In genomic region chr15:96772701-96773100, GRCm38 (mm10) we compare ENCODE assay signal across 26 mouse cellular contexts.
DNase-seq lines count a peak whose midpoint lies in the region; ATAC-seq and TF ChIP-seq lines count a peak whose summit lies in the region.
"Had no signal": no experiment of that assay in that cellular context is flagged by ENCODE, and none has a peak within 500 bp of the region (broad histone marks: within the 10 kb centered on the region; RNA-seq: fewer than 3 reads in every experiment).

No protein-coding gene starts in this region.

- H3K4me3 ChIP-seq in gastrocnemius, adult 2 months = no peak overlapping the region
- no peak overlapping the region for H3K4me3 ChIP-seq in heart, embryonic 10.5 days
- H3K4me3 ChIP-seq in heart, postnatal 0 days (ENCODE audit: low read depth, low read length) = no peak overlapping the region
- H3K4me3 ChIP-seq in myocyte = no peak overlapping the region
- no peak overlapping the region for H3K4me3 ChIP-seq in left cerebral cortex, adult 2 months
- H3K4me3 ChIP-seq: forebrain, embryonic 13.5 days; hindbrain, embryonic 13.5 days; limb, embryonic 12.5 days; liver, embryonic 15.5 days; midbrain, embryonic 12.5 days had no signal

- H3K27ac ChIP-seq in gastrocnemius, adult 2 months = peak overlapping the region; percentile 86
- H3K27ac ChIP-seq in heart, embryonic 10.5 days = peak overlapping the region; percentile 60
- peak overlapping the region; percentile 87 for H3K27ac ChIP-seq in heart, postnatal 0 days (ENCODE audit: low read depth)
- no peak overlapping the region for H3K27ac ChIP-seq in left cerebral cortex, adult 2 months
- H3K27ac ChIP-seq: forebrain, embryonic 13.5 days; limb, embryonic 12.5 days; liver, embryonic 15.5 days; midbrain, embryonic 12.5 days had no signal

- no peak for TF ChIP-seq POLR2A in myocyte (IDR thresholded peaks at IDR 0.05; ENCODE audit: insufficient read length, low read depth)

- no peak overlapping the region for H3ac ChIP-seq in myocyte (ENCODE audit: control insufficient read depth, insufficient read length)

- no peak for ATAC-seq in heart, postnatal 0 days (ENCODE audit: insufficient read depth, low read depth)
- ATAC-seq: CD4-positive, CD25-positive, alpha-beta regulatory T cell, adult 4 months; forebrain, embryonic 13.5 days; intestine, postnatal 0 days had no signal

- no peak for TF ChIP-seq EP300 in heart, postnatal 0 days (IDR thresholded peaks at IDR 0.05; ENCODE audit: low read depth)

- intact Hi-C loops in gastrocnemius, adult 2 months (cut with DNase I) = loop anchor here (2.0 to 10.0 kb wide), 3 partner anchors 40 to 412 kb away; no protein-coding TSS in a partner anchor
- intact Hi-C loops in heart, postnatal 10 days (cut with DNase I) = loop anchor here (1.0 kb wide), 1 partner anchor 21 kb away; no protein-coding TSS in a partner anchor
- intact Hi-C loops in left cerebral cortex, adult 2 months (cut with DNase I) = no loop called here

- H3K79me2 ChIP-seq in myocyte (ENCODE audit: control insufficient read depth, insufficient read depth) = no peaks in the 10 kb centered on the region

- no peaks in the 10 kb centered on the region for H3K36me3 ChIP-seq in heart, embryonic 10.5 days
- no peaks in the 10 kb centered on the region for H3K36me3 ChIP-seq in heart, postnatal 0 days (replicated peaks; ENCODE audit: control insufficient read depth, insufficient read depth, low read length)
- no peaks in the 10 kb centered on the region for H3K36me3 ChIP-seq in myocyte (ENCODE audit: control insufficient read depth, insufficient read depth)
- H3K36me3 ChIP-seq: hindbrain, embryonic 13.5 days; limb, embryonic 12.5 days; liver, embryonic 15.5 days; midbrain, embryonic 12.5 days had no signal

- H3K9ac ChIP-seq in heart, postnatal 0 days (replicated peaks; ENCODE audit: low read depth, low read length) = no peak overlapping the region
- H3K9ac ChIP-seq: forebrain, embryonic 13.5 days; hindbrain, embryonic 13.5 days; limb, embryonic 12.5 days; liver, embryonic 15.5 days; lung, embryonic 14.5 days; midbrain, embryonic 12.5 days had no signal

- no peaks in the 10 kb centered on the region for H3K27me3 ChIP-seq in heart, embryonic 10.5 days (ENCODE audit: insufficient read depth, poor library complexity, severe bottlenecking)
- H3K27me3 ChIP-seq in heart, postnatal 0 days (ENCODE audit: control insufficient read depth, insufficient read depth, low read length) = no peaks in the 10 kb centered on the region
- no peaks in the 10 kb centered on the region for H3K27me3 ChIP-seq in myocyte (ENCODE audit: control insufficient read depth, insufficient read depth, insufficient read length)
- H3K27me3 ChIP-seq: forebrain, embryonic 13.5 days; hindbrain, embryonic 13.5 days; limb, embryonic 12.5 days; liver, embryonic 15.5 days; midbrain, embryonic 12.5 days had no signal

- DNase-seq in gastrocnemius, adult 2 months = peak; percentile 65
- DNase-seq in gastrocnemius, postnatal 10 days = no peak
- no peak for DNase-seq in heart, embryonic 10.5 days (ENCODE audit: low spot score)
- no peak for DNase-seq in heart, adult 9 months (ENCODE audit: low spot score in 2 of 2)
- DNase-seq in heart, postnatal 0 days (ENCODE audit: low spot score) = no peak
- DNase-seq in heart, postnatal 10 days = no peak
- no peak for DNase-seq in left cerebral cortex, adult 2 months (ENCODE audit: extremely low spot score in 1 of 2, low spot score in 2 of 2)
- DNase-seq: adrenal gland, postnatal 14 days; cerebellum, adult 11 months; cerebellum, adult 9-10 months; cerebellum, postnatal 36 days; kidney, adult 9 months; kidney, postnatal 10 days; lung, embryonic 14.5 days; lung, postnatal 36 days; right cerebral cortex, postnatal 14 days; spleen, adult 18-20 months; thymus, postnatal 14 days had no signal

- TF ChIP-seq CTCF in gastrocnemius, adult 2 months (IDR thresholded peaks at IDR 0.05) = no peak
- no peak for TF ChIP-seq CTCF in heart, postnatal 0 days (IDR thresholded peaks at IDR 0.05; ENCODE audit: low read depth)
- TF ChIP-seq CTCF in left cerebral cortex, adult 2 months (IDR thresholded peaks at IDR 0.05) = no peak

- 72% methylated on average over 8 of the region's 8 CpGs for WGBS in heart, embryonic 10.5 days
- WGBS in heart, postnatal 0 days = 62% methylated on average over 8 of the region's 8 CpGs

- no peaks in the 10 kb centered on the region for H3K9me3 ChIP-seq in heart, embryonic 10.5 days
- no peaks in the 10 kb centered on the region for H3K9me3 ChIP-seq in heart, postnatal 0 days (replicated peaks; ENCODE audit: control insufficient read depth, low read length)
- H3K9me3 ChIP-seq: forebrain, embryonic 13.5 days; hindbrain, embryonic 13.5 days; limb, embryonic 12.5 days; liver, embryonic 15.5 days; midbrain, embryonic 12.5 days had no signal

- H3K4me1 ChIP-seq in heart, embryonic 10.5 days = peaks cover 54% of the 10 kb centered on the region
- H3K4me1 ChIP-seq in heart, postnatal 0 days (ENCODE audit: control insufficient read depth, insufficient read depth) = peaks cover 39% of the 10 kb centered on the region
- H3K4me1 ChIP-seq: forebrain, embryonic 13.5 days had no signal

- H3K4me2 ChIP-seq in heart, postnatal 0 days (ENCODE audit: low read depth, low read length) = no peak overlapping the region
- H3K4me2 ChIP-seq in myocyte (ENCODE audit: low read depth) = no peak overlapping the region
- H3K4me2 ChIP-seq: forebrain, embryonic 13.5 days; hindbrain, embryonic 13.5 days; limb, embryonic 12.5 days; liver, embryonic 15.5 days; lung, embryonic 14.5 days; midbrain, embryonic 12.5 days had no signal

TF ChIP-seq in myocyte, 11 proteins besides CTCF, POLR2A, EP300 and RAD21:
- peak in 2 of 3 experiments; percentile 45 to 65 for TF ChIP-seq MYOG (IDR thresholded peaks at IDR 0.05; ENCODE audit: control insufficient read depth in 1 of 3, insufficient read depth in 1 of 3, insufficient read length in 2 of 3, low read depth in 2 of 3)
- TF ChIP-seq CEBPB (IDR thresholded peaks at IDR 0.05; ENCODE audit: insufficient read depth, poor library complexity, severe bottlenecking) = no peak
- TF ChIP-seq E2F4 (IDR thresholded peaks at IDR 0.05; ENCODE audit: insufficient read depth) = no peak
- peak; percentile 68 for TF ChIP-seq TCF3 (IDR thresholded peaks at IDR 0.05; ENCODE audit: insufficient read length, low read depth)
- peak; percentile 83 for TF ChIP-seq TCF12 (IDR thresholded peaks at IDR 0.05; ENCODE audit: insufficient read depth, poor library complexity, severe bottlenecking)
- peak; percentile 90 to 97 (median 94) for TF ChIP-seq MYOD1 (IDR thresholded peaks at IDR 0.05; ENCODE audit: control insufficient read depth in 1 of 3, insufficient read length in 2 of 3, low read depth in 2 of 3)
